Mouse (Mus musculus) small intestine, adult 2 months (tissue): Measurements from ENCODE around the gene Sgms1. TPM values are rescaled to one million over a fixed set of nuclear protein-coding genes. Genes with fewer than 3 reads are reported as not detected.
A peak's percentile ranks its signal among the peaks of the same experiment; 100 is the strongest.

Experiments
- H3K27ac ChIP-seq: fragments of 200-500 bp; 2 replicates; pipeline ENCODE4 v1.5.1; 2012; ENCODE audit warnings: low read depth, low read length, control low read depth, inconsistent platforms; ENCODE audit not compliant: insufficient read depth
- H3K27me3 ChIP-seq: fragments of 200-500 bp; 2 replicates; pipeline ENCODE4 v1.6.1; 2012; ENCODE audit warnings: mild to moderate bottlenecking, moderate library complexity, low read length, inconsistent platforms; ENCODE audit not compliant: control insufficient read depth, insufficient read depth
- H3K36me3 ChIP-seq: fragments of 200-500 bp; 2 replicates; pipeline ENCODE4 v1.6.1; 2012; ENCODE audit warnings: mild to moderate bottlenecking, low read length, control low read depth, inconsistent platforms; ENCODE audit not compliant: control insufficient read depth, insufficient read depth
- H3K4me1 ChIP-seq: fragments of 200-500 bp; 2 replicates; pipeline ENCODE4 v1.6.1; 2012; ENCODE audit warnings: low read length, inconsistent platforms, mixed read lengths; ENCODE audit not compliant: control insufficient read depth, insufficient read depth, insufficient read length
- H3K4me3 ChIP-seq: fragments of 200-500 bp; 2 replicates; pipeline ENCODE4 v1.5.1; 2012; ENCODE audit warnings: low read depth, mild to moderate bottlenecking, control low read depth, inconsistent platforms, low read length, moderate library complexity
- CTCF ChIP-seq: fragments of 200-500 bp; IDR thresholded peaks from 2 replicates; pipeline ENCODE4 v1.5.1; 2012; ENCODE audit warnings: low read depth, mild to moderate bottlenecking, control low read depth, inconsistent platforms, low read length, moderate library complexity, mixed read lengths; ENCODE audit not compliant: insufficient replicate concordance, insufficient read length; ENCODE audit errors: extremely low read depth
- POLR2A ChIP-seq: fragments of 200-500 bp; IDR thresholded peaks from 2 replicates; pipeline ENCODE4 v1.6.1; 2012; ENCODE audit warnings: low read depth, mild to moderate bottlenecking, control low read depth, inconsistent platforms, low read length, moderate library complexity
- WGBS: fragments of 180-500 bp; shearing (Covaris S2); methylation state at CpG from one replicate; pipeline ENCODE4 v1.1.7; 2018; 5-methylcytosine and 5-hydroxymethylcytosine counted together
- polyA plus RNA-seq: library from polyadenylated mRNA; depleted of rRNA; stranded (reverse); fragments of >200 nt; gene quantifications from 2 replicates; pipeline ENCODE4 v1.2.3, GENCODE M21; 2012

Sgms1 gene
- polyA plus RNA-seq, 1 experiment, result 7.5 TPM

DNA sequence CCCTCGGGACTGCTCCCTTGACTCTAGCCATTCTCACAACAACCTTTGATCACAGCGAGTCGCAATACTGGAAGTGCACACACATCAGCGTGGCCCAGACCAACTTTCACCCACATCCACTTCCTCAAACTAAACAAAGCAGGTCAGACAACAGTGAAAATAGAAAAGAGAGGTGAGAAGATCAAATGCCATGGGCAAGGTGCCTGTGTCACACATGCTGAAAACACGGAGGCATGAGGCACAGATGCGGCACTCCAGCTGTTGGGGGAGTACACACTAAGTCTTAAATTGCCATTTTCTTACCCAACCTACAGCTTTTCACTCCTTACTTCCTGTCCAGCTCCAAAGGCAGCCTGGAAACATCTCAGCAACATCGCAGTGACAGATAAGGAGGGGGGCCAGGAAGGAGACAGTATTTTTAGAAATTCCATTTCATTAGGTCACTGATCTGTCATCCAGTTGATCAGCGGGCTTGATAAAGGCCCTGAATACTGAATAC lies 202.9 kb downstream of the Sgms1 start:
- Histone ChIP-seq H3K27me3 (no peaks in the 10 kb centered on the region), H3K4me1 (peaks cover 22% of the 10 kb centered on the region; the same call in 1 of the 2 replicates), H3K36me3 (no peaks in the 10 kb centered on the region), H3K4me3 (no peak overlapping the region), H3K27ac (peak overlapping the region; percentile 43)
- WGBS, result 28% methylated on average over 8 of the region's 8 CpGs
- no peak for TF ChIP-seq POLR2A
- TF ChIP-seq CTCF, result no peak

DNA sequence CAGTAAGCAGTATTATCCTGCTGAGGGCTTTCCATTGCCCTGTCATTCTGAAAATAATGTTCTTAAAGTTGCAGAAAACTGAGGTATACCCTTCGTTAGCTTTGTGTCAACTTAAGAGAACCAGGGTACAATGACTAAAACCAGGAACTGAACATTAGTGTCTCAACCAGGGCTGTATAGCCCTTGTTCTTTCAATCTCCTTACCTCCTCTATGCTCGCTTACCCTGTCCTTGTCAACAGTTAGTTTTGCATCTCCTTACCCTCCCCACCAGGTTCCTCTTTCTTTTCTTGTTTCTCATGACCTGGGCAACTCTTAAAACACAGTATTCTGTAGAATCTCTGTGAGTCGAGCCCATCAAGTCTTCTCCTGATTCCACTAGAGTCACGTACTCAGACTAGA lies 206.5 kb downstream of the Sgms1 start:
- TF ChIP-seq POLR2A (no peak), CTCF (no peak)
- WGBS, result 87% methylated on average over 4 of the region's 4 CpGs
- H3K27ac ChIP-seq, result no peak overlapping the region

DNA sequence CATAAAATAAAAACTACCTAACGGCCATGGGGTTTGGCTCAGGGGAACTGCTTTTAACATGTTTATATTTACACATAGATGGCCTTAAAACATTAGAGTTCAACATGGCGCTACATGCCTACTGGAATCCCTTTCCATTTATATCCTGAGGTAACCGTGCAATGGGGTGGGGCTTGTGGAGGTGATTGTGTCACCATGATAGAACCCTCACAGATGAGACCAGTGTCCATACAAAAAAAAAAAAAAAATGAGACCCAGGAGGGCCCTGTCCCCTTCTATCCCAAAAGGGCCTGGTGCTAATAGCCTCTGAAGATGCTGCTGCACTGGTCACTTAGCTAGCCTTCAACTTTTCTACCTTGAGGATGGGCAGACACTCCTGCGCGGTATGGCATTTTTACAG lies 207.0 kb downstream of the Sgms1 start:
- H3K4me1 ChIP-seq, result peaks cover 33% of the 10 kb centered on the region; the same call in 1 of the 2 replicates

More for the DNA sequence above, 206.5 kb downstream of the Sgms1 start:
- Histone ChIP-seq H3K4me3 (no peak overlapping the region), H3K27me3 (no peaks in the 10 kb centered on the region), H3K4me1 (peaks cover 33% of the 10 kb centered on the region; the same call in 1 of the 2 replicates), H3K36me3 (no peaks in the 10 kb centered on the region)

DNA sequence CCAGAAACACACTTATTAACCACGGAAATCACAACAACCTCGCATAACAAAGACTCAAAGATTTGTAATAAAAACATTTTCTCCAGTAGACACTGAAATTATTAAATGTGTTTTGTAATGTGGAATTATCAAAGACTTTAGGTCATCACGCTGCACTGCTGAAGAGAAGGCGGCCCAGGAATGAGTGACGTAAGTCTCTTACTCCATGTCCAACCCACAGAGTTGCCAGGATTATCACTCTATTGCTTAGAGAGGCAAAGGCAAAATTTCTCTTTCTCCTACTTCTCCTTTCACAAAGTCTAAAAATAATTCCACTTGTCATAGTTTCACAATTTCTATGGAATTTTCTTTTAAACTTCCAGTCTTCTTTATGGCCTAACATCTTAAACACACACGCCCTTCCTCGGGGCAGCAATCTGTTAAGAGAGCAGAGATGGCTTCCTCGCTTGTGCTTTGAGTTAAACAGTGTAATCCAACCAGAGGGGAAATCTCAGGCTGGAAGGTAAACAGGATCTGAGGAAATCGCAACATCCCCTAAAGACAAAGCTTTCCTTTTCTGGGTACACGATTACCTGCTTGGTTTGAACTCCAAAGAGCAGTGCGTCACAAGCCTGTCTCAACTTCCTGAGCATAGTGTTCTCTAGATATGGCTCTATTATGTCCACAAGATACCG lies 207.7 kb downstream of the Sgms1 start:
- no peaks in the 10 kb centered on the region for H3K36me3 ChIP-seq
- H3K27me3 ChIP-seq, result no peaks in the 10 kb centered on the region
- no peak overlapping the region for H3K4me3 ChIP-seq
- H3K4me1 ChIP-seq, result peaks cover 30% of the 10 kb centered on the region; the same call in 1 of the 2 replicates
- no peak for TF ChIP-seq CTCF
- TF ChIP-seq POLR2A, result no peak
- peak overlapping the region; percentile 86 for H3K27ac ChIP-seq
- WGBS, result 37% methylated on average over 12 of the region's 12 CpGs

More for the DNA sequence above, 207.0 kb downstream of the Sgms1 start:
- no peak for TF ChIP-seq CTCF
- TF ChIP-seq POLR2A, result no peak
- WGBS, result 81% methylated on average over 5 of the region's 5 CpGs
- Histone ChIP-seq H3K36me3 (no peaks in the 10 kb centered on the region), H3K27ac (0 out of 2 replicates have a peak overlapping the region, but pooled peaks have one; percentile 19), H3K27me3 (no peaks in the 10 kb centered on the region), H3K4me3 (no peak overlapping the region)

DNA sequence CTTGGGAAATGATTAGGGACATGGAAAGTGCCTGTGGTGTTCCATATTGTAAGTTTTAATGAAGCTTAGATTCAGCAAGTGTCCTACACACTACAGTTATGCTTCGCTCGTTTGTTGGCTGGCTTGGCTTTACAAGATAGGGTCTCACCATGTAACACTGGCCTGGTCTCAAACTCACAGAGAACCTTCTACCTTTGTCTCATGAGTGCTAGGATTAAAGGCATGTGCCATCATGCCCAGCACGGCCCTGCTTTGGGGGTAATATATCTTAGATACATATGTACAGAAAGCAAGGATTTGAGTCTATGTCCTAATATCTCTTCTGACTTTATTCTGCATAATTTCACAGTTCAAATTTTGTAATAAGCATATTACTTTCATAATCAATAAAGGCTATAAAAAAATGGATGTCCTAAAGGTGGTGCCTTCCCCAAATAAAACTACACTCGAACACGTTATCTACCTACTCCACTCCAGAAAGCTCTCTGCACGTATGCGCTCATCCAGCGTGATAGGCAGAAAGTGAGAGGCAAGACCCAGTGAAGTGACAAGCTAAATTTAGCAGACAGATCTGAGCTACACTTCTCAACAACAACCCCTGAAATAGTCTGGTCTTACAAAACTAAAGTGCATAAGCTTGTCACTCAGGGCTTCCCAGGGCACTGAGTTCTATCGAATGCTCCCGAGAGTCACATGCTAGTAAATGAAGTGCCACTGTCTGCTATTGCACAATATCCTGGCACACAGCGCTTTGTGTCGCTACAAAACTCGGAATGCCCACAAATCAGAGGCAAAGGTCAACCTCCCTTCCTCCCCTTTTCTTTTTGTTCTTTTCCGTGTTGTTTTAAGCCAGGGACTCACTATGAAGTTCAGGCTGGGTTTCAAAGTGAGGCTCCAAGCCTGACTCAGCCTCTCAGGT lies 208.5 kb downstream of the Sgms1 start:
- peak overlapping the region; percentile 86 for H3K27ac ChIP-seq
- H3K4me3 ChIP-seq, result no peak overlapping the region
- H3K36me3 ChIP-seq, result no peaks in the 10 kb centered on the region
- 33% methylated on average over 14 of the region's 14 CpGs for WGBS
- TF ChIP-seq POLR2A (no peak), CTCF (no peak)
- peaks cover 24% of the 10 kb centered on the region; the same call in 1 of the 2 replicates for H3K4me1 ChIP-seq
- H3K27me3 ChIP-seq, result no peaks in the 10 kb centered on the region

DNA sequence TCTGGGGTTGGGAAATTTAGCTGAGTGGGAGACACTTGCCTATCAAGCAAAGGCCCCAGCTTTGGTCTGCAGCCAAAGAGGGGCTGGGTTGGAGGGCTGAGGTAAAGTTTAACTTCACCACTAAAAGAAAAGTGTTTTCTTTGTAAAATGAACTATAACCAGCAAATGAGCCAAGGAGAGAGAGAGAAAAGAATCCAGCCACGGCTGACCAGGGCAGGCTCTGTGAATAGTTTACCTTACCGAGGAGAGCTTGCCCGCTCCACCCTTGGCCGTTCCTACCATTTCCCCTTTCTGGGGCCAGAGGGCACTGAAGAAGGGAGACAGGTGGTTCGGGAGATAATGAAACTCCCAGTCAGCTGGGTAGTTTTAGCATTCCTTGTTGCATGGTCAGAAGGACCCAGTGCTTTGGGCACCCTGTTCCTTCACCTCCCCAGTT lies 209.5 kb downstream of the Sgms1 start:
- 13% methylated on average over 5 of the region's 5 CpGs for WGBS
- Histone ChIP-seq H3K27ac (peak overlapping the region; percentile 75), H3K27me3 (no peaks in the 10 kb centered on the region), H3K4me3 (no peak overlapping the region), H3K36me3 (no peaks in the 10 kb centered on the region), H3K4me1 (peaks cover 24% of the 10 kb centered on the region; the same call in 1 of the 2 replicates)
- no peak for TF ChIP-seq POLR2A
- TF ChIP-seq CTCF, result no peak

DNA sequence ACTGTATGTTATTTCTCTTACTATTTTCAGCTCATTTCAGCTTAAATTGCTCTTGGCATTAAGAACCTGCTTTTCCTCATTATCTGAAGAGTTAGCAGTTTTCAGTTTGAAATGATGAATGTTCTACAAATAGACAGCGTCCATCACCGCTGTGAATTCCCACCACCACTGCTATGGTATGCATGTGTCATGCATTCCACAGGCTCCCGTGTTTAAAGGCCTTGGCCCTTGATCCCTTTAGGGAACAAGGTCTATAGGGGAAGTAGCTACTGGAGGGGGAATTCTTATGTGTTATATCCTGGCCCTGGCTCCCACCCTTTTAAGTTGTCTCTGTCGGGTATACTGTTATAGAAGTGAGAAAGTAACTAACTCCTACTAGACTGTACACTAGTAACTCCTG lies 210.0 kb downstream of the Sgms1 start:
- TF ChIP-seq CTCF (no peak), POLR2A (no peak)
- peaks cover 24% of the 10 kb centered on the region for H3K4me1 ChIP-seq
- H3K36me3 ChIP-seq, result no peaks in the 10 kb centered on the region
- H3K27ac ChIP-seq, result peak overlapping the region; percentile 75; the same call in 1 of the 2 replicates
- 42% methylated on average over 4 of the region's 4 CpGs for WGBS
- no peaks in the 10 kb centered on the region for H3K27me3 ChIP-seq
- no peak overlapping the region for H3K4me3 ChIP-seq
